13 mouse cellular contexts compared by ENCODE assay signal in the genomic region with DNA sequence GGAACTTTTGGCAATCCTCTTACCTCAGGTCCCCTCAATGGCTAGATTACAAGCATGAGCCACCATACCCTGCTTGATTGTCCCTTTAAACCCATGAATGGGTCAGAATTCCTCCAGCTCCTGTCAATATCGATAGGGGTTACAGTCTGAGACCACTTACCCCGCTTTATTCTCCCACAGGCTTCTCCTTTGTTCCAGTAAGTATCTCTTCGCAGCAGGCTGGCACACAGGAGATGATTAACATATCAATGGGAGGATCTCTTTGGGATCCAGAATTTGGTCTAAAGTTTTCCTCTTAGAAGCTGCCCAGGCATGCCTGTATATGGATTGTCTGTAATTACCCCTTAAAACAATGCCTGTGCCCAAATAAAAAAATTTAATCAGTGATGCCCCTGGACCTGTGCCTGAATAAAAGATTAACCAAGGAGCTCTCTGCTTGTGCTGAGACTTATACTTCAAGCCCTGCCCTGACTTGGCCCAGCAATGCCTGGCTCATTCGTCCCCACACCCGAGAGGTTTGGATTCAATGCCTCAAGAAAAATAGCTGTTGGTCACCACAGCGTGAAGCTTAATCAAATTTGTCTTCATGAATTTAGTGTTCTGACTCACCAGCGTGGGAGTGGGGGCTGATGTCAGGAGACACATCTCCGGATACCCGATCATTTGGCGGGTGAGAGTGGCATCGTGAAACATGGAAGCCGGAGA.
DNase-seq lines count a peak whose midpoint lies in the region; ATAC-seq and TF ChIP-seq lines count a peak whose summit lies in the region.
"Had no signal": no experiment of that assay in that cellular context is flagged by ENCODE, and none has a peak within 500 bp of the region (broad histone marks: within the 10 kb centered on the region; RNA-seq: fewer than 3 reads in every experiment).

No protein-coding gene starts in this region.

- H3K9ac ChIP-seq in forebrain, postnatal 0 days = no peak overlapping the region
- peak overlapping the region; percentile 41; the same call in 1 of the 2 replicates for H3K9ac ChIP-seq in hindbrain, embryonic 12.5 days

- TF ChIP-seq CTCF in forebrain, postnatal 0 days (IDR thresholded peaks at IDR 0.05; ENCODE audit: low read depth) = no peak

- DNase-seq in forebrain, embryonic 10.5 days (ENCODE audit: extremely low spot score, low spot score) = no peak
- DNase-seq in forebrain, postnatal 0 days = no peak
- peak; percentile 87 for DNase-seq in R1 (ENCODE audit: low read depth, low spot score)
- DNase-seq in heart, adult 18-20 months = no peak
- no peak for DNase-seq in right cerebral cortex, postnatal 36 days (ENCODE audit: low spot score in 2 of 2)
- no peak for DNase-seq in yolk sac, embryonic 10.5 days (ENCODE audit: low spot score)
- DNase-seq: adrenal gland, postnatal 10 days; gastrocnemius, postnatal 25 days; thymus, adult 18-20 months had no signal

- peak overlapping the region; percentile 14; the same call in 1 of the 2 replicates for H3K4me3 ChIP-seq in forebrain, embryonic 10.5 days
- no peak overlapping the region for H3K4me3 ChIP-seq in forebrain, postnatal 0 days (ENCODE audit: low read depth, low read length)
- no peak overlapping the region for H3K4me3 ChIP-seq in hindbrain, embryonic 12.5 days
- H3K4me3 ChIP-seq in myocyte = no peak overlapping the region
- H3K4me3 ChIP-seq: megakaryocyte, embryonic 14.5 days had no signal

- H3K9me3 ChIP-seq in forebrain, embryonic 10.5 days = no peaks in the 10 kb centered on the region
- H3K9me3 ChIP-seq in forebrain, postnatal 0 days (ENCODE audit: low read length) = no peaks in the 10 kb centered on the region
- H3K9me3 ChIP-seq in hindbrain, embryonic 12.5 days (replicated peaks) = 0 out of 2 replicates have a peak, but pooled peaks cover 2% of the 10 kb centered on the region

- H3K4me2 ChIP-seq in forebrain, postnatal 0 days (ENCODE audit: low read depth) = no peak overlapping the region
- peak overlapping the region; percentile 17 for H3K4me2 ChIP-seq in hindbrain, embryonic 12.5 days (replicated peaks)
- H3K4me2 ChIP-seq in myocyte (ENCODE audit: low read depth) = peak overlapping the region; percentile 57

- no peak for TF ChIP-seq POLR2A in myocyte (IDR thresholded peaks at IDR 0.05; ENCODE audit: insufficient read length, low read depth)

- no peaks in the 10 kb centered on the region for H3K36me3 ChIP-seq in forebrain, embryonic 10.5 days (replicated peaks)
- no peaks in the 10 kb centered on the region for H3K36me3 ChIP-seq in forebrain, postnatal 0 days (ENCODE audit: insufficient read depth)
- no peaks in the 10 kb centered on the region for H3K36me3 ChIP-seq in hindbrain, embryonic 12.5 days
- no peaks in the 10 kb centered on the region for H3K36me3 ChIP-seq in myocyte (ENCODE audit: control insufficient read depth, insufficient read depth)

- H3K79me2 ChIP-seq in myocyte (ENCODE audit: control insufficient read depth, insufficient read depth) = no peaks in the 10 kb centered on the region

- H3K27me3 ChIP-seq in forebrain, embryonic 10.5 days (ENCODE audit: poor library complexity, severe bottlenecking) = peaks cover 16% of the 10 kb centered on the region
- no peaks in the 10 kb centered on the region; the same call in 1 of the 2 replicates for H3K27me3 ChIP-seq in forebrain, postnatal 0 days (ENCODE audit: insufficient read depth, low read length)
- no peaks in the 10 kb centered on the region for H3K27me3 ChIP-seq in hindbrain, embryonic 12.5 days
- H3K27me3 ChIP-seq in myocyte (ENCODE audit: control insufficient read depth, insufficient read depth, insufficient read length) = no peaks in the 10 kb centered on the region
- H3K27me3 ChIP-seq: megakaryocyte, embryonic 14.5 days had no signal

- ATAC-seq in forebrain, postnatal 0 days = no peak
- peak; percentile 54 for ATAC-seq in hindbrain, embryonic 12.5 days (ENCODE audit: low FRiP score)
- ATAC-seq: intestine, embryonic 16.5 days had no signal

- 23% methylated on average over 12 of the region's 12 CpGs for WGBS in forebrain, embryonic 10.5 days
- WGBS in forebrain, postnatal 0 days = 13% methylated on average over 12 of the region's 12 CpGs
- WGBS in hindbrain, embryonic 12.5 days = 19% methylated on average over 12 of the region's 12 CpGs

- no peak overlapping the region for H3ac ChIP-seq in myocyte (ENCODE audit: control insufficient read depth, insufficient read length)

- peaks cover 21% of the 10 kb centered on the region for H3K4me1 ChIP-seq in forebrain, embryonic 10.5 days
- H3K4me1 ChIP-seq in forebrain, postnatal 0 days (ENCODE audit: insufficient read depth) = no peaks in the 10 kb centered on the region
- peaks cover 19% of the 10 kb centered on the region for H3K4me1 ChIP-seq in hindbrain, embryonic 12.5 days

- peak overlapping the region; percentile 66 for H3K27ac ChIP-seq in forebrain, embryonic 10.5 days
- no peak overlapping the region for H3K27ac ChIP-seq in forebrain, postnatal 0 days (ENCODE audit: low read depth, low read length)
- peak overlapping the region; percentile 44; the same call in 1 of the 2 replicates for H3K27ac ChIP-seq in hindbrain, embryonic 12.5 days

TF ChIP-seq in myocyte, 11 proteins besides CTCF, POLR2A, EP300 and RAD21:
- TF ChIP-seq SRF (IDR thresholded peaks at IDR 0.05; ENCODE audit: control insufficient read depth, insufficient read length, low read depth) (no peak), REST (IDR thresholded peaks at IDR 0.05; ENCODE audit: insufficient read depth, insufficient read length) (no peak), POLR2AphosphoS2 (IDR thresholded peaks at IDR 0.05; ENCODE audit: insufficient read length, low read depth) (no peak), MAX (IDR thresholded peaks at IDR 0.05; ENCODE audit: low read depth) (no peak), E2F4 (IDR thresholded peaks at IDR 0.05; ENCODE audit: insufficient read depth) (no peak), CEBPB (IDR thresholded peaks at IDR 0.05; ENCODE audit: insufficient read depth, poor library complexity, severe bottlenecking) (no peak), TCF3 (IDR thresholded peaks at IDR 0.05; ENCODE audit: insufficient read length, low read depth) (no peak)
